Mouse (Mus musculus): ENCODE measurements around the gene 4921504E06Rik.

GRCm38 (mm10) chr2:19430746-19431145, 123.0 kb downstream of the 4921504E06Rik start:
- TF ChIP-seq POLR2A (IDR thresholded peaks at IDR 0.05; ENCODE audit: borderline replicate concordance, extremely low read depth, low read depth, low read length) (no peak), CTCF (IDR thresholded peaks at IDR 0.05; ENCODE audit: insufficient read depth, low read length) (no peak)
